Mouse (Mus musculus) spleen, postnatal 10 days (tissue): Measurements from ENCODE around the gene Gpr146.
A peak's percentile ranks its signal among the peaks of the same experiment; 100 is the strongest.

Experiments
- DNase-seq, 2 experiments: peaks; one replicate each; pipeline ENCODE4 v3.0.0; 2021 to 2022; ENCODE audit warnings: low spot score in 2 of 2

Gene Gpr146

GRCm38 (mm10) chr5:139398786-139399185, 21.3 kb downstream of the Gpr146 start:
- no peak for DNase-seq

GRCm38 (mm10) chr5:139399991-139400390, 22.5 kb downstream of the Gpr146 start:
- DNase-seq, result no peak

DNA sequence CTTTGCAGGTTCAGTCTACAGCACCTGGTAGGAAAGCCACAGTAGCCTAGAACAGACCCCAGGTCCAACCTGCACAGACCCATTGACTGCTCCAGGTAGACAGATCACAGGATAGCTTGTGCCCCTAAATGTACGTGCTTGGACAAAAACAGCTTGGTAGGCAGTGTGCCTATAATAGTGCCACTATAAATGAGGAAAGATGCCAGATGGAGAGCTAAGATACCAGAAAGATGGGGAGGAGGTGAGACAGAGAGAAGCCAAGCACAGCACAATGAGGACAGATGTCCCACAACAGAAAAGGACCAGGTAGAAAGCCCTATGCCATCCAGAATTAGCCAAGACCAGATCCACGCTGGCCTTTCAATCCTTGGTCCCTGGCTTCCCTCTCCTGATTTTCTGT, 24.6 kb downstream of the Gpr146 start:
- no peak for DNase-seq

- no peak for DNase-seq
These were observed 26.3 kb downstream of the Gpr146 start for GRCm38 (mm10) chr5:139403692-139404260.

GRCm38 (mm10) chr5:139404801-139405401, 27.4 kb downstream of the Gpr146 start, which contains the start of gene C130050O18Rik:
Gene C130050O18Rik, plus strand, starts transcription at chr5:139405280.
- peak; percentile 23 to 37 for DNase-seq

- DNase-seq, result peak in 1 of 2 experiments; percentile 27
These were observed 28.0 kb downstream of the Gpr146 start for GRCm38 (mm10) chr5:139405478-139405877.

- DNase-seq, result no peak
These were observed 28.5 kb downstream of the Gpr146 start for GRCm38 (mm10) chr5:139405953-139406352.

DNA sequence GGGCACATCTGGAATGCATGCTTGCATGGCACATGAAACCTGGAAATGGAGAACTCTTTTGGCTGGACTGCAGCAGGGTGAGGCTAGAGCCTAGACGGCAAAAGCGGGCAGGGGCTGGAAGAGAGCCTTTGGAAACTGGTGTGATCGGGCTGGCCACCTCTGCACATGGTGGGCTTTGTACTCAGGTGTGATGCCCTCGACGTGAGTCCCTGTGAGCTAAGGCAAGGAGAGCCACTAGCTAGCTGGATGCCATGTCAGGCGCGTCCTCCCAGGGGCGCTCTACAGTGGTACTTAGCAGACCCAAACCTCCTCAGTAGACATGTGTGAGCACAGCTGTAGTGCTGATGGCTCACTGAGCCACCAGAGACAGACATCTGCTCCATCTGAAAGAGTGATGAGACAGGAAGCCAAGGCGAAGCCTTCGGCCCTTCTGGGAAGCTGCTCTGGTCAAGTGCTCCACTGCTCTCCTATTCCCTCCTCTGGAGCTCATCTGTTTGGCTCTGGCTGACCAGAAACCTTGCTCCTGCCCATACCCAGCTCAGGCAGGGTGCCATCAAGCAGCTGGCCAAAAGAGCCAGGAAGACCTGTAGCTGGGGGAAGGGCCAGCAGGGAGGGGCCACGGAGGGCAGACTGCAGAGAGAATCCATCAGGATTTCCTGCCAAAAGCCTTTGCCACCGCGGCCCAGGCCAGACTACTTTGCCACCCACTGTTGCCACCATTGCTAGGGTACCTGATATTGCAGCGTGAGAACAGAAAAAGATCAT, 29.8 kb downstream of the Gpr146 start:
- no peak for DNase-seq

DNA sequence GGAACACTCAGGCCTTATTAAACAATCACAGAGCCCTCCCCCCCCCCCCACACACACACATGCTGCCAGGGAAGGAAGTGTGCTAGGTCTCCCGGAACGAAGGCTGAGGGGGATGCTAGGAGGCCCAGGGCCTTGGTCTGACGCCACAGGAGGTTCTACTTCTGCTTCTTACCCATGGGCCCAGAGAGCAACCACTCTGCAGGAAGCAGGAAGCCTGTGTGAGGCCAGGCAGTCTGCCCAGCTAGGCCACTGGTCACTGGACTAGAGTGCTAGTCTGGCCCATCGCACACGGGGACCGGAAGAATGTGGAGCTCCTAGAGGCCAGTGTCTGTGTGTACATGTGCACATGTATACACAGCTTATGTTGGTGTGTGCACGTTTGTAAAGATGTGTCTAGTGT, 31.0 kb downstream of the Gpr146 start:
- DNase-seq, result peak in 1 of 2 experiments; percentile 41

DNA sequence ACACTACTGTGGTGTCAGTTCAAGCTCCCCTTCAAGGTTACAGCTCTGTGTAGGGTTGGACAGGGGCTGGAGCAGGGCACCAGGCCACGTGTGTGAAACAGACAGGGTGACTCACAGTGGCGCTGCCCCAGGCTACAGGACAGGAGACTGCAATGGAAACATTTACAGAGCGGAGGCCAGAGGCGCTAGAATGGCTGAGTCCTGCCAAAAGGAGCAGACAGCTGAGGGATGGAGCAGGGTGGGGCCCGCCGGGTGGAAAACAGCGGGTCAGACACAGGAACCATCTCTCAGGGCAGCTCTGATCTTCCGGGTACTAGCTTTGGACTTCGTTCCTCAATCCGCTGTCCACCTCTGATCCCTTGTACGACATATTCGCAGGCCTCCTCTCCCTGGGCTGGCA, 31.9 kb downstream of the Gpr146 start:
- DNase-seq, result no peak

GRCm38 (mm10) chr5:139410056-139410455, 32.6 kb downstream of the Gpr146 start:
- DNase-seq, result no peak

- no peak for DNase-seq
These were observed 33.6 kb downstream of the Gpr146 start for GRCm38 (mm10) chr5:139411117-139411516.

- DNase-seq, result no peak
These were observed 34.3 kb downstream of the Gpr146 start for GRCm38 (mm10) chr5:139411665-139412314.

- DNase-seq, result no peak
These were observed 36.0 kb downstream of the Gpr146 start for GRCm38 (mm10) chr5:139413545-139413944.

DNA sequence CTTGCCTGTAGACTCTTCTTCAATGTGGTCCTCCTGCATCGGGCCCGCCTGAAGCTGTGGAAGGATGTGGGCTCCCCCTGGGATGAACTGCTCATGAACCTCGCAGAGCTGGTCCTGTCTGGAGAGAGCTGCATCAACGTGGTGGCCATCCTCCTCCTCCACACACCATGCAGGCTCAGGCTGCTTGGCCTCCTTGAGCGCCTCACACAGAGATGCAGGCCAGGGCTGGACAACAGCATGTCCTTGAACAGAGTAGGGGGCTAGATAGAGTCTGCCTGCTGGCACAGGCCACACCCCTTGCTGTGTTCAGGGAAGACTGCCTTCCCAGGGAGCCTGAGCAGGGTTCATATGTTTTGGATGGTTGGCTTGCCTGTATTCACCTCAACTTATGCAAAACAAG, 37.5 kb downstream of the Gpr146 start:
- DNase-seq, result no peak

- peak in 1 of 2 experiments; percentile 53 for DNase-seq
These were observed 39.4 kb downstream of the Gpr146 start for GRCm38 (mm10) chr5:139416942-139417341.

DNA sequence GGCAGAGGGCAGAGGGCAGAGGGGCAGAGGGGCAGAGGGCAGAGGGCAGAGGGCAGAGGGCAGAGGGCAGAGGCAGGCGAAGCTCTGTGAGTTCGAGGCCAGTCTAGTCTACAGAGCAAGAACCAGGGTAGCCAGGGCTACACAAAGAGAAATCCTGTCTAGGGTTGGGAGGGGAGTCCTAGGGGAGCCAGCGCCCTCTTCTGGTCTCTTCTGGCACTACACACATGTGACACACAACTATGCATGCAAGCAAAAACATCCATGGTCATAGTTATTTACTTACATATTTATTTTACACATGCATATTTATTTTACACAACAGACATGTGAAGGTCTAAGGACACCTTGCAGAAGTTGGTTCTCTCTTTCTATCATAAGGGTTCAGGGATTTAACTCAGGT, 40.0 kb downstream of the Gpr146 start:
- peak in 1 of 2 experiments; percentile 51 for DNase-seq

- DNase-seq, result no peak
These were observed 40.6 kb downstream of the Gpr146 start for GRCm38 (mm10) chr5:139418110-139418509.

DNA sequence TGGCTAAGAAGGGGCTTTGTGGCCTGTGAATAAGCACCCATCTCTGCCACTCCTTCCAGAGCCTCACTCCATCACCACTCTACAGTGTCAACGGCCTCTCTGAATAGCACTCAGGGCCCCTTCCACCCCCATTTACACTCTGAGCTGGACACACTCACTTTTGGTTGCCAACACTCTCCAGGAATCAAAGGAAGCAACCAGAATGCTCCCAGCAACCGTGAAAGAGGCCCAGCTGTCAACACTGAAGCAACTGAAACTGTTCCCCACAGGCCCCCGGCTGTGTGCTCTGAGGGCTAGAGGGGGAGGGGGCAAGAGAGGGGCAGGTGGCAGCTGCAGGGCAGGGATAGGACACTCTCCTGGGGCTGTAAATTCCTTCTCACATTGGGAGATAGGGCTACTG, 41.1 kb downstream of the Gpr146 start:
- no peak for DNase-seq

- DNase-seq, result no peak
These were observed 45.7 kb downstream of the Gpr146 start, which contains the start of gene Gper1 for GRCm38 (mm10) chr5:139423026-139423865. Gene Gper1, plus strand, starts transcription at chr5:139423151.

GRCm38 (mm10) chr5:139425198-139425597, 47.7 kb downstream of the Gpr146 start:
- no peak for DNase-seq
